Mouse (Mus musculus): Measurements from ENCODE around the gene Ndufv3. TPM values are rescaled to one million over a fixed set of nuclear protein-coding genes. Genes with fewer than 3 reads are reported as not detected.

The Ndufv3 gene
- polyA plus RNA-seq, 1 experiment, result 29.2 TPM

GRCm38 (mm10) chr17:31559021-31559789, 39.3 kb downstream of the Ndufv3 start:
- Histone ChIP-seq H3K36me3 (ENCODE audit: control insufficient read depth) (no peaks in the 10 kb centered on the region), H3K27me3 (ENCODE audit: control insufficient read depth) (no peaks in the 10 kb centered on the region), H3K4me3 (replicated peaks) (no peak overlapping the region), H3K9me3 (ENCODE audit: control insufficient read depth, low read length) (no peaks in the 10 kb centered on the region), H3K4me1 (ENCODE audit: control insufficient read depth) (peaks cover 13% of the 10 kb centered on the region)
- TF ChIP-seq GATA1 (IDR thresholded peaks at IDR 0.05; ENCODE audit: low read length) (no peak), TAL1 (IDR thresholded peaks at IDR 0.05; ENCODE audit: low read length) (no peak)

GRCm38 (mm10) chr17:31563632-31564014, 43.7 kb downstream of the Ndufv3 start:
- peak overlapping the region; percentile 71 for H3K4me3 ChIP-seq (replicated peaks)
- H3K36me3 ChIP-seq (ENCODE audit: control insufficient read depth), result peaks cover 12% of the 10 kb centered on the region
- H3K4me1 ChIP-seq (ENCODE audit: control insufficient read depth), result peaks cover 40% of the 10 kb centered on the region
- no peaks in the 10 kb centered on the region for H3K9me3 ChIP-seq (ENCODE audit: control insufficient read depth, low read length)
- TF ChIP-seq TAL1 (IDR thresholded peaks at IDR 0.05; ENCODE audit: low read length) (no peak), GATA1 (IDR thresholded peaks at IDR 0.05; ENCODE audit: low read length) (no peak)
- H3K27me3 ChIP-seq (ENCODE audit: control insufficient read depth), result no peaks in the 10 kb centered on the region

- H3K9me3 ChIP-seq (ENCODE audit: control insufficient read depth, low read length), result no peaks in the 10 kb centered on the region
- peak within 1 kb of the TSS; percentile 72 for H3K4me3 ChIP-seq (replicated peaks)
- peaks cover 14% of the 10 kb centered on the region for H3K36me3 ChIP-seq (ENCODE audit: control insufficient read depth)
- H3K27me3 ChIP-seq (ENCODE audit: control insufficient read depth), result no peaks in the 10 kb centered on the region
- H3K4me1 ChIP-seq (ENCODE audit: control insufficient read depth), result peaks cover 42% of the 10 kb centered on the region
- no peak; the same call in 2 of the 3 replicates for TF ChIP-seq TAL1 (IDR thresholded peaks at IDR 0.05; ENCODE audit: low read length)
Observed at GRCm38 (mm10) chr17:31564015-31564857, 44.3 kb downstream of the Ndufv3 start, which contains the start of gene Pknox1. TSS of gene Pknox1 (plus strand) at chr17:31564734.

GRCm38 (mm10) chr17:31564858-31565140, 44.9 kb downstream of the Ndufv3 start:
- TF ChIP-seq GATA1 (IDR thresholded peaks at IDR 0.05; ENCODE audit: low read length) (no peak), TAL1 (IDR thresholded peaks at IDR 0.05; ENCODE audit: low read length) (no peak)
- no peaks in the 10 kb centered on the region for H3K27me3 ChIP-seq (ENCODE audit: control insufficient read depth)
- H3K9me3 ChIP-seq (ENCODE audit: control insufficient read depth, low read length), result no peaks in the 10 kb centered on the region
- peaks cover 44% of the 10 kb centered on the region for H3K4me1 ChIP-seq (ENCODE audit: control insufficient read depth)
- peak overlapping the region; percentile 72 for H3K4me3 ChIP-seq (replicated peaks)
- peaks cover 17% of the 10 kb centered on the region for H3K36me3 ChIP-seq (ENCODE audit: control insufficient read depth)

GRCm38 (mm10) chr17:31565141-31566056, 45.5 kb downstream of the Ndufv3 start:
- Histone ChIP-seq H3K9me3 (ENCODE audit: control insufficient read depth, low read length) (no peaks in the 10 kb centered on the region), H3K4me3 (replicated peaks) (peak overlapping the region; percentile 72), H3K36me3 (ENCODE audit: control insufficient read depth) (peaks cover 17% of the 10 kb centered on the region), H3K4me1 (ENCODE audit: control insufficient read depth) (peaks cover 44% of the 10 kb centered on the region), H3K27me3 (ENCODE audit: control insufficient read depth) (no peaks in the 10 kb centered on the region)
- no peak for TF ChIP-seq TAL1 (IDR thresholded peaks at IDR 0.05; ENCODE audit: low read length)
- TF ChIP-seq GATA1 (IDR thresholded peaks at IDR 0.05; ENCODE audit: low read length), result no peak

GRCm38 (mm10) chr17:31566276-31566675, 46.4 kb downstream of the Ndufv3 start:
- Histone ChIP-seq H3K36me3 (ENCODE audit: control insufficient read depth) (peaks cover 17% of the 10 kb centered on the region), H3K4me3 (replicated peaks) (peak overlapping the region; percentile 72), H3K27me3 (ENCODE audit: control insufficient read depth) (no peaks in the 10 kb centered on the region), H3K9me3 (ENCODE audit: control insufficient read depth, low read length) (no peaks in the 10 kb centered on the region), H3K4me1 (ENCODE audit: control insufficient read depth) (peaks cover 46% of the 10 kb centered on the region)
- no peak for TF ChIP-seq TAL1 (IDR thresholded peaks at IDR 0.05; ENCODE audit: low read length)
- no peak for TF ChIP-seq GATA1 (IDR thresholded peaks at IDR 0.05; ENCODE audit: low read length)

GRCm38 (mm10) chr17:31569756-31570155, 49.8 kb downstream of the Ndufv3 start:
- H3K4me3 ChIP-seq (replicated peaks), result no peak overlapping the region
- H3K9me3 ChIP-seq (ENCODE audit: control insufficient read depth, low read length), result no peaks in the 10 kb centered on the region
- TF ChIP-seq GATA1 (IDR thresholded peaks at IDR 0.05; ENCODE audit: low read length) (no peak), TAL1 (IDR thresholded peaks at IDR 0.05; ENCODE audit: low read length) (no peak)
- H3K4me1 ChIP-seq (ENCODE audit: control insufficient read depth), result peaks cover 34% of the 10 kb centered on the region
- no peaks in the 10 kb centered on the region for H3K27me3 ChIP-seq (ENCODE audit: control insufficient read depth)
- peaks cover 17% of the 10 kb centered on the region for H3K36me3 ChIP-seq (ENCODE audit: control insufficient read depth)

GRCm38 (mm10) chr17:31570321-31570925, 50.5 kb downstream of the Ndufv3 start:
- peaks cover 17% of the 10 kb centered on the region for H3K36me3 ChIP-seq (ENCODE audit: control insufficient read depth)
- TF ChIP-seq TAL1 (IDR thresholded peaks at IDR 0.05; ENCODE audit: low read length) (no peak), GATA1 (IDR thresholded peaks at IDR 0.05; ENCODE audit: low read length) (no peak)
- no peak overlapping the region for H3K4me3 ChIP-seq (replicated peaks)
- H3K9me3 ChIP-seq (ENCODE audit: control insufficient read depth, low read length), result no peaks in the 10 kb centered on the region
- no peaks in the 10 kb centered on the region for H3K27me3 ChIP-seq (ENCODE audit: control insufficient read depth)
- peaks cover 31% of the 10 kb centered on the region for H3K4me1 ChIP-seq (ENCODE audit: control insufficient read depth)
